Mouse (Mus musculus) embryo, embryonic 9.5 days (tissue): ENCODE data around the gene 2510009E07Rik.
A peak's percentile ranks its signal among the peaks of the same experiment; 100 is the strongest.

ENCODE experiments used
- DNase-seq: peaks from one replicate; pipeline ENCODE4 v3.0.0-alpha.2; 2017; ENCODE audit errors: extremely low spot score

Gene 2510009E07Rik

DNA sequence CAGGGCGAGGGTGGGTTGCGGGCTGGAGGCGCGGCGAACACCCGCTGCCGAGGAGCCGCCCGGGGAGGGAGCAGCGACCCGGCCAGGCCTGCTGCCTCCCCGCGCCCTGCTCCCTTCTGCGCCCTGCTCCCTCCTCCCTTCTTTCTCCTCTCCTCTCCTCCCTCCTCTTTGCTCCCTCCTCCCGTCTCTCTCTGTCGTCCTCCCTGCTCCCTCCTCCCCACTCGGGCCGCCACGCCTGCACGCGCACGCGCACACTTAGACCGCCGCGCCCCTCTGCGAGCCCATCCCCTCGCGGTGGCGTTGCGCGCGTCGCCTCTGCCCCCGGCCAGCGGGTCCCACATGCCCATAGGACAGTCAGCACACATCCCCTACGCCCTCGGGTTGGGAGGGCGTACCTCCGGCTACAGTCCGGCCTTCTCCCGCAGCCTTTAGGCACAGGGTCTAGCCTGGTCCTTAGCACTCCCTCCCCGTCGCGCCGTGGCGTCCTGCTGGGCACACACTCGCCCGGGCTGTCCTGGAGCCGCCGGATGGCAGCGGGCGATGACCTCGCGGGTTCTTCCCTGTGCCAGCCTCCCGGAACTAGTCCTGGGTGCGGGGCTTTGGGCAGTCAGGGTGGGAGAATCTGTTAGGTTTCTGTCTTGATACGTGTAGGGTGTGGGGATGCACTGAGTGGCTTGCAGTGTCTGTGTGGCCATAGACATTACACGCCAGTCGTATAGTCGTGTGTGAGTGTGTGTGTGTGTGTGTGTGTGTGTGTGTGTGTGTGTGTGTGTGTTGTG lies at the start of gene 2510009E07Rik:
Gene 2510009E07Rik (minus strand): TSS at position 203 of the 779 bp plus-strand sequence.
- DNase-seq = peak; percentile 89

DNA sequence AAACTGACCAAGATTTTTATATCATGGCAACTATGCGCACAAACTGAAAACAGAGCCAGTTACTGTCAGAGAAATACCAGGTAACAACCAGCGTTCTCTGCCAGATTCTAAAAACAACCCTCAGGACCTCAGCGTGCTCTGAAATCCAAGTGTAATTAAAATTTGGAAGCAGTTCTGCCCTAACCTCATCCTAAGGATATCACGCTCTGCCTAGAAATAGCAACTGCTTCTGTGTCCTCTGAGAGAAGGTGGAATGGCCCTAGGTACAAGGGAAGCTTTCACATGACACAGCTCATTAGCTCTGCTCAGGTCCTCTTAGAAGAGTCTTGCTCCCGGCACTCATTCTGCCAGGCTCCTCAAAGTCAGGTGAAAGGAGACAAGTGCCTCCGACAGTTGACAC lies 48.9 kb upstream of the 2510009E07Rik start:
- no peak for DNase-seq

DNA sequence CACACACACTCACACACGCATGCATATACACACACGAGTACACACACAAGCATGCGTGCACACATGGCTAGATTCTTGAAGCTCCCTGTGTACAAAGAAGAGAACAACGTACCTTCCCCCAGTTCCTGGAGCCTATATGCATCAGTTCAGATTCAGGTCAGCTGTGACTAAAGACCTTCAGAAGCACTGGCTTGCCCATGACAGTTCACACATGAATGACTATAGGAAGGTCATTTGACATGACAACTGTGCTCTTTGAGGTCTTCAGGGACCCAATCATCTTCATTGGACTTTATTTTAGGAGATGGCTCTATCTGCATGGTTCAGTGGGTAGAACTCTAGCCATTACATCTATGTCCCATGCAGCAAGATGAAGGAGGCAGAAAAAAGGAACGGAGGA lies 48.4 kb upstream of the 2510009E07Rik start:
- no peak for DNase-seq

DNA sequence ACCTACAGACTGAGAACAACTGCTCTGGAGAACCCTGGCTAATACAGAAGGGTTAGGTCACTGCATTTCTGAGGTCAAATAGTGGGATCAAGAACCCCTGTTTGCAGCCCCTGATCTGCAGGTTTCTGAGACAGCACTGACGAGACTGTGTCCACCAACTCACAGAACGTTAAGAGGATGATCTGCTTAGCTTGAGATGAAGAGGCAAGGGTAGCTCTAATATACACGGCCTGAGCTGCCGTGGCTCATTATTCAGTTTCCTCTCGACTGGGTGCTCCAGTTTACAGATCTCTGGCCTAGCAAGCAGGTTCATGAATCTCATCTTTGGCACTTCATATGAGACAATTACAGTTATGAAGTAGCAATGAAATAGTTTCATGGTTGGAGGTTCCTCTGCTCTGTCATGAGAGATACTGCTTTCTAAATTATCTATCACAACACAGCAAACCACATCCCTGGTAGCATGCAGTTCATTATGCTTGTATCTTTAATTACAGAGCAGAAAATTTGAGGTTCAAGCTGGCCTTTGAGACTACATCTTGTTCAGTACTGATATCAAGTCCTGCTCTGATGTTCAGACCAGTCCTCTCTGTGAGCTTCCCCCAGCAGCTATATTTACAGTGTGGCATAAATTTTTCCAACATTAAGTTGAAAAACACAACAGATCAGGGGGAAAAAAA lies 47.9 kb upstream of the 2510009E07Rik start:
- DNase-seq = no peak

DNA sequence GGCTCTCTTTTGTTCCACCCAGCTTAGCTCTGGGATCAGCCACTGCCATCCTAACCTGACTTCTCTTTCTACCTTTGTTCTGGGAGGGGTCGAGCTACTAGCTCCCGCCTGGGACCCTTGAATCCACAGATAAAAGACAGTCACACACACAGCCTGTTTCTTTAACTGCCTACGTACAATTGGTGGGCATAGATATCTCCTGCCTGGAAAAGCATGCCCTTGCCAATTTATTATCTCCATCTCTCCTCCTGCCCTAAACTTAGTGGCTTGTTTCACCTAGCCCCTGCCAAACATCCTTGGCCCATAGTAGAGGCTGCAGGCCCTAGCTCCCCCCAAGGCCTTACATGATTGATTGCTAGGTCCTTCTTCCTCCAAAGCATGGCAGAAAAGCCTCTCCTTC lies 47.1 kb upstream of the 2510009E07Rik start:
- DNase-seq = no peak

DNA sequence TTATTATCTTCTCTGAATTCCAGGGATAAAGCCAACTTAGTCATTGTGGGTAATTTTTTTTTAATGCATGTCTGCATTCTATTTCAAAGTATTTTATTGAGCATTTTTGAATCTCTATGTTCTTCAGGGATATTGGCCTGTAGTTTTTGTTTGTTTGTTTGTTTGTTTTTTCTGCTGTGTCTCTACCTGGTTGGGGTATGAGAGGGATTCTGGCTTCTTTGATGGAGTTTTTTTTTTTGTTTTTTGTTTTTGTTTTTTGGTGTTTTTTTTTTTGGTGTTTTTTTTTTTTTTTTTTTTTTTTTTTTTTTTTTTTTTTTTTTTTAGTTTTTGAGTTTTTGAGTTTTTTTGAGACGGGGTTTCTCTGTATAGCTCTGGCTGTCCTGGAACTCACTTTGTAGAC lies 41.2 kb upstream of the 2510009E07Rik start:
- no peak for DNase-seq

DNA sequence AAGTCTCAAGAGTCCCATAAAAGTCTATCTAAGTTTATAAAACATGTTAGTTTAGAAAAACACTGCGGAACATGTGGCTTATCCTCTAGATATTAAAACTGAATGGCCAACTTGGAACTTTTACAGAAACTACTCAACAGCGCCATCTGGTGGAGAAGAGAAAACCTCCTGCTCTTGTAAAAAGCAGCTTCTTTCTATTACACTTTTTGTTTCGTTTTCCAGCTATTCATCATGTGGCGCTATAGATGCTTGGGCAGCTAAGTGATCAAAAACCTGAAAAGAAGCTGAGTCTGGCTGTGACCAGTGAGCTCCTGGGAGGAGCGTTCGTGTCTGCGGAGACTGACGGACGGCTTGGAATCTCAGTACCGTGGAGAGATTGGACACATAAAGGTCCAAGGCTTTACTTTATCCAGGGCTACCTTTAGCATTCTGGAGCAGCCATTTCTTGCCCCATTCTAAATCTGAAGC lies 33.5 kb upstream of the 2510009E07Rik start:
- DNase-seq = peak; percentile 64

DNA sequence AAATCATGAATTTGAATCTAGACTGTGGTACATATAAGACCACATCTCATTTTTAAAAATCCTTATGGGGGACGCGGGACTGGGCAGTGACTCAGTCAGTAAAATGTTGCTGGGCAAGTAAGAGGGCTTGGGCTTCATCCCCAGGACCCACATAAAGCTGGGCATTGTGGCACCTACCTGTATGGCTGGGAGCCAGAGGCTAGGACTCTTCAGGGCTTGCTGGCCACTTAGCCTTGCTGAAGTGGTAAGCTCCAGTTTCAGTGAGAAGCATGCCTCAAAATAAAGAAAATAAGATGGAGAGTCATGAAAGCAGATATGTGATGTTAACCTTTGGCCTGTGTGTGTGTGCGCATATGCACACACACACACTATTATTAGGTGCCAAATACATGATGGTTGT lies 33.0 kb upstream of the 2510009E07Rik start:
- DNase-seq = no peak

DNA sequence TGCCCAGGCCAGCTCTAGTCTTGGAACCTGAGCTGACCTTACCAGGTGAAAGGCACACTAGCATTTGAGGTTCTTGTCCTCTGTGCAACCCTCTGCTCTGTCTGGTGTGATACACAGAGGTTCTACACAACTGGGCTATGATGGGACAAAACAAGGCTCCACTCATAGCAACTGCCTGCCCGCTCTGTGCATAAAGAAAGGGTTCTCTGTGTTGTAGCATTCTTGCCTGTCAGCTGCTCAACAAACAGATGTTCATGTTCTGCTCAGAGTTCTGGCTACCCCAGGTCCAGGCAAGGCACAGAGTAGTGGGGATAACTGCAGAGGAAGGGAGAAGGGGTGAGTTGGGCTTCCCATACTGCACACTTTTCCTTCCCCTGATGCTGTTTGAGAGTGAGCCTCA lies 29.8 kb upstream of the 2510009E07Rik start:
- no peak for DNase-seq

DNA sequence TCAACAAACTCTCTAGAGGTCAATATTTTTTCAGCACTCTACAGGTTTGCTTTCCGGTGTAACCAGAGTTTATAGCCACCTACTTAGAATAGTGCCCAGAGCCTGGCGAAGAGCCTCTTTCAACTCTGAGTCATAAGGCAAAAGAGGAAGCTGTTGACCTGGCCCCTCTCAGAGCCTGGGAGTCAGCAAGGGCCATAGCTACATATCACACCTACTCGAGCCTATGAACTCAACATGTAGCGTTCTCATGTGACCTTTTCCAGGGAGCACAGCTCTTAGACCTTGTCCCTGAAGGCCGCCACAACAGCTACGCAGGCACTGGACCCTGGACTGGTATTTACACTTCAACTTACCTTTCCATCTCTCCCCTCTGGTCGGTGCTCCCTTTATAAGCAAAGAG lies 25.3 kb upstream of the 2510009E07Rik start:
- DNase-seq = no peak

DNA sequence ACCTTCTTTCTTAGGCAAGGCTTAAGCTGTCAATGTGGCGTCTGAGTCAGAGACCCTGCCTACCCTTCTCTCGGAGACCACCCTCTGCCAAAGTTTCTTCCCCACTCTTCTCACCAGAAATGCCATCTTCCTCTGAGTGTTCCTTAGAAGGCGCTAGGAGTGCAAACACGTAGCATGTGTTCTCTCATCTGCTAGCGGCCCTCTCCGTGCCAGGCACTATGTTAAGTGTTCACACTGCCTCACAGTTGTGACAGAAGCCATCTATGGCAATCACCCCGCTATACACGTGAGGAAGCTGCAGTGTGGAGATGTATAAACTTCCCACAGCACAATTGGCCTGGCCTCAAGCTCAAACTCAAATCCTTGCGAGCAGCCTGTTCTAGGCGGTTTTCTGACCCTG lies 20.1 kb upstream of the 2510009E07Rik start:
- no peak for DNase-seq

DNA sequence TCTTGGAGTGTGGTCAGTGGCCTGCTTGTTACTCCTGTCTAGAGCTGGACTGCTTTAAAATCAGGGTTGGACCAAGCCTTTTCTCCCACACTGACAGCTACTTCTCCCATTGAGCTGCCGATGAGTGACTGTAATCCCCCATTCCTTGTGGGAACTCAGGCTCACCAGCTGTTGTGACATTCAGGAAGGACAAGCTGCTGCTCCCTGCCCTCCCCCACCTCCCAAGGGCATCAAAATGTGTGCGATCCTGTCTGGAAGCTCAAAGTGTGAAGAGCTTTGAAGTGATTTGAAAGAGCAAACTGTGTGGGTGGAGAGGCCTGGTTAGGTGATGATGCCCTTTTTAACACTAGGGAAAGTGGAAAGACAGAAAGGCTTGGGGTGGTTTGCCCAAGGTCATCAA lies 15.9 kb upstream of the 2510009E07Rik start:
- DNase-seq = no peak

DNA sequence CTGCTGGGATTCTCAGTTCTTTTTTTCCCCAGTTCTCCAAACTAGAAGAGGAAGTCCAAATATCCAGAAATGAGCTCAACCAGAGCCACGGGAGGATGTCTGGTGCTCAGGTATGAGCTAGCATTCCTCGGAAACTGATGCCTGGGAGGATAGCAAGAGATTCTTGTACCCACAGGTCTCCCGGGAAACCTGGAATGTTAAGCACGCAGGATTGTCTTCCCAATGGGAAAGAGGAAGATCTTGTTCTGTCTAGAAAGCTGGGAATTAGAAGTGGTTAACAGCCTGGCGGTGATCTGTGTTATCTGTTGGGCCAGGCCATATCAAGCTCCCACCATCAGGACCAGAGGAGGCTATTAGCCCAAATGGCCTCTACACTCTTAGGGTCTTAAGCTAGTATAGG lies 10.2 kb upstream of the 2510009E07Rik start:
- DNase-seq = no peak

DNA sequence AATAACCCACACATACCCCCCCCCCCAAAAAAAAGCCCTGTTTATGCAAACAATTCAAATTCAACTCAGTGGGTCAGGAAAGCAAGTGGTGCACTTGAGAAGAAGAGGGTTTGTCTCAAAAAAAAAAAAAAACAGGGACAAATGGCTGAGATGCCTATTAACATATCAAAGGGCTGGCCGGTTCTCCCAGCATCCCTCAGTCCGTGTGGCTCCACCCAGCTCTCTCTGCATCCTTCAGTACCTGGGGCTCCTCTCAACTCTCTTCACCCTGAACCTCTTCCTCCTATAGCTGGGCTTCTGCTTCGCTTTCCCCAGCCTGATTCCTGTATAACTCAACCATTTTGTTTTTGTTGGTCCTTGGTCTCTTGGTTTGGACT lies 7.8 kb upstream of the 2510009E07Rik start:
- peak; percentile 61 for DNase-seq

DNA sequence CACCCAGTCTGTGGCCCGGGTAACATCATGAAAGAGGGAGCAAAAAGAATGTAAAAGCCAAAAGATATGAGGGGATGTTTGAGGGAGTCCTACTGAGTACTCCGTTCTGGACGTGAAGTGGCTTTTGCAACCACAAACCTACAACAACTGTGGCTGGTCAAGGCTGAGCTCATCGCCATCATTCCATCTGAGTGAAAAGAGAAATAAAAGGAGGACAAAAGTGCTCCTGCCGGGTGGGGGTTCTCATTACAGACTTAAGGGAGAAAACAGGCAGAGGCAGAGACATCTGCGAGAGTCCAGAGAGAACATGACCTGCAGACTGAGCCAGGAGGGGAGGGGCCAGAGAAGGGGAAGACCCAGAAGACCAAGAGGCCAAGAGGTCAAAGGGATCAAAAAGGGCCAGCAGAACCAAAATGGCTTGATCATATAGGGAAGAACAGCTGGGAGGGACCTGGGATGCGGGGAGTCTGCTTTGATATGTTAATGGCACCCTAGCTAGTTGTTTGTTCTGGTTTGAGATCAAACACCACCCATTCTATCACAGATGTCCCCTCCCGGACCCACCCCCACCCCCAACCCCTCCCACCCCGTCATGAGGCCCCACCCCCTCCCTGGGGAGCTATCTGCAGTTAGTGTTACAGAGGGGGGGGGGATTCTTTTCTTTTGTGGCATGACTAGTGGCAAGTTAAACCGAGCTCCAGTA lies 7.3 kb upstream of the 2510009E07Rik start:
- peak; percentile 83 for DNase-seq

DNA sequence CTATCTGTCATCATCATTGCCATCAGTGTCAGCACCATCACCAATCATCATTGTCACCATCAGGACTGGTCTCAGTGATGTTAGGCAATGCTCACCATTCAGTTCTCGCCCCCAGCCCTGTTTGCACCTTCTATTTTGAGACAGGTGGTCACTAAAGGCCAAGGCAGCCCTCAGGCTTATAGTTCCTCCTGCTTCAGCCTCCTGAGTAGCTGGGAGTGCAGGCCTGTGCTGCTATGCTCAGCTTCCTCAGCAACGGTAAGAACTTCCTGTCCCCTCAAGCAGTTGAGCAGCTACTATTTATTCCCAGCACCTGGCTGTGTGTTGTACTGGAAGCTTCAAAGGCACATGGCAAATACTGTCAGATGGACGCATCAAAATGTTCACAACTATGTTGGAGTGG lies 3.7 kb upstream of the 2510009E07Rik start:
- DNase-seq = no peak

DNA sequence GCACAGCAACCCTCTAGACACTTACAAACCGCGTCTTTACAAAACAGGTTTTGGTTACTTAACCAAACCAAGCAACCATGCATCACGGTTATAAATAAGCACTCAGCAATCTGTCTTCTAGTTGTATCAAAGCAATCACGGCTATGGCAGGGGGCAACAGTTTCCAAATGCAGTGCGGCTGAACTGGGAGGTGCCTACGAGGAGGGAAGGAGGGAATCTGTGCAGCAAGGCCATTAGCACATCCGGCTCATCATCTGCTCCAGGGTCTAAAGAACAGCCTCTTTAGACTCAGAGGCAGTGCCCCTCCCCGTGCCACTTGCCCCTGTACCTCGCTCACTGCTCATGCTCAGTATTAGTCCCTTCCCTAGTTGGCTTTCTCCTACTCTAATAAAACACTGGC lies 2.5 kb upstream of the 2510009E07Rik start:
- no peak for DNase-seq

DNA sequence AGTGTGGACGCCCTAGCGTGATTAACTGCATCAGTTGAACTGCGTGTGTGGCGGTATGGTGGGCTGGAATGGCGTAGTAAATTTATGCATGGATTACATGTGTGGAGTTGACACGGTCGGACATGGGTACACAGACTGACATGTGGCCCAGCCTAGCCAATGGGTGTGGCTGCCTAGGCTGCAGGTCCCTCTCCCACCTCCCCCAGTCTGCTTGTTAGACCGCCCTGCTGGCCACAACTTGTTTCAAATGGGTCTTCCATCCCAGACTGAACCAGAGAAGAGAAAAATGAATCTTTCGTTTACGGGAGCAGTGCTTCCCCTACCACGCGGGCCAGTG lies 745 bp upstream of the 2510009E07Rik start:
- DNase-seq = peak; percentile 53

DNA sequence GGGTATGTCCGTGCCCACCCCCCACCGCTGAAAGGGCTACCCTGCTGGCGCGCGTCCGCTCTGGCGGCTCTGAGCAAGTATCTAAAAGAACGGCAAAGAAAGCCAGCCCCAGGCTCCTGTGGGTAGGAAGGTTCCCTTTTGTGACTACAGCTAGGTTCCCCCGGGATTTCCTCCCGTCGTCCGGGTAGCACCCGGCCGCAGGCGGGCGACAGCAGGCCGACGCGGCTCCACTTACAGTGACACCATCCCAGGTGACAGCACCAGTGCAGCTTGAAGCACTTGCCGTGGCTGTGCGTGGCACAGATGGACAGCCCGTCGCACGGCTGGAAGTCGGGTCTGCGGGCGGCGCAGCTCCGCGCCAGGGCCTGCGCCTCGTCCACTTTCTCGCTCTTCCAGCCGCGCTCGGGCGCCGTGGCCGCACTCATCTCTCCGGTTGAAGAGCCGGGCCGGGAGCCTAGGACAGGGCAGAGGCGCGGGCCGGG lies 443 bp downstream of the 2510009E07Rik start:
- DNase-seq = no peak

DNA sequence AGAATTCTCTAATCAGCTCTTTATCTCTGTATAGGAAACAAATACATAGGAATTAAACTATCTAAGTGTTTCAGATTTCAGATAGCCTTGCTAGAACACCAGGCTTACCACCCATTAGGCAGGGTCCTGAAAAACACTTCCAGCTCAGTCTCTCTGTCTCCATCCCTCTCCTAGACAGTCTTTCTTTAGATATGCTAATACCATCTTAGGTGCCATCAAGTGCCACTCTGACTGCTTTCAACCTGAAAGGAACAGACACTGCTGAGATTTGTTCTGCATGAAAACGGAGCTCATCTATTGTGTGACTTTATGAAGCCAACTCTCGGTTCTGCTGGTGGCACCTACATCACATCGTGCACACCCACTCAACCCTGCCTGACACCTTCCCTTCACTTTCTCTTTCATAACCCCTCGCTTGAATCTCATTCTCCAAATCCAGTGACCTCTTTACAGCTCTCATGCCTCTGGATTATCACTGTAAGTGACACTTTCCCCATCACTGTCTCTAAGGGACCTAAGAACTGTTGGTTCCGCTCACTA lies 4.2 kb downstream of the 2510009E07Rik start:
- no peak for DNase-seq

DNA sequence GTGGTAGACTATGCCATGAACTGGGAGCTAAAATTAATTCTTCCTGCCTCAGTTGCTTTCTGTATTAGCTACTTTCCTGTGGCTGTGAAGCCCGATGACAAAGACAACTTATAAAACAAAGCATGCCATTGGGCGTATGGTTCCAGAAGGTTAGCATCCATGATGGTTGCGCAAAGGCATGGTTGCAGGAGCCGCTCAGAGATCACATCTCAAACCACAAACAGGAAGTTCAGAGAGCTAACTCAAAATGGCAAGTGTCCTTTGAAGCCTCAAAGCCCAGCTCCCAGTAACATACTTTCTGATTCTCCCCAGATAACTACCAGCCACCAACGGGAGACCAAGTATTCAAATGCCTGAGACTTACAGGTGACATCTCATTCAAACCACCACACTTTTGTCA lies 5.3 kb downstream of the 2510009E07Rik start:
- no peak for DNase-seq

DNA sequence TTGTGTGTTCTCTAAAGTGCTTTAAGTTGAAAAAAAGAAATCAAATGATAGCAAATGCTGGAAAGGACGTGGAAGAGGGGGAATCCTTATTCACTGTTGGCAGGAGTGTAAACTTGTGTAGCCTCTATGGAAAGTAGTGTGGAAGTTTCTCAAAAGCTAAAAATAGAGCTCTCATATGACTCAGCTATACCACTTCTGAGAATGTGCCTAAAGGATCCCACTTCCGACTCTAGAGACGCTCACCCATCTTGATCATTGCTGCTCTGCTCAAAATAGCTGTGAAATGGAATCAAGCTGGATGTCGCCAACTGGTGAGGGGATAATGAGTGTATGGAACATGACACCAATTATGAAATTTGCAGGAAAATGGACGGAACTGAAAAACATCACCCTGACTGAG lies 7.1 kb downstream of the 2510009E07Rik start:
- no peak for DNase-seq
